Mouse (Mus musculus) lung, adult 2 months (tissue): ENCODE measurements around the gene Nkg7.

Source experiments
- CTCF ChIP-seq: fragments of 200-500 bp; IDR thresholded peaks from 2 replicates; pipeline ENCODE4 v1.5.1; 2011; ENCODE audit warnings: mild to moderate bottlenecking, low read length, control low read depth; ENCODE audit not compliant: insufficient read depth
- POLR2A ChIP-seq: fragments of 200-500 bp; IDR thresholded peaks from 2 replicates; pipeline ENCODE4 v1.6.1; 2011; ENCODE audit warnings: low read depth, mild to moderate bottlenecking, control low read depth, low read length, borderline replicate concordance; ENCODE audit errors: extremely low read depth

GRCm38 (mm10) chr7:43434676-43435075 lies 2.2 kb upstream of the Nkg7 start:
- no peak for TF ChIP-seq POLR2A
- no peak for TF ChIP-seq CTCF
